Mouse (Mus musculus) induced T-regulatory cell, adult 2 months (primary cell): ENCODE results near the gene Pitx1.
A peak's percentile ranks its signal among the peaks of the same experiment; 100 is the strongest.

Source experiments
- DNase-seq: peaks from one replicate; pipeline ENCODE4 v3.0.0-alpha.2; 2012; ENCODE audit warnings: low read depth

The Pitx1 gene

DNA sequence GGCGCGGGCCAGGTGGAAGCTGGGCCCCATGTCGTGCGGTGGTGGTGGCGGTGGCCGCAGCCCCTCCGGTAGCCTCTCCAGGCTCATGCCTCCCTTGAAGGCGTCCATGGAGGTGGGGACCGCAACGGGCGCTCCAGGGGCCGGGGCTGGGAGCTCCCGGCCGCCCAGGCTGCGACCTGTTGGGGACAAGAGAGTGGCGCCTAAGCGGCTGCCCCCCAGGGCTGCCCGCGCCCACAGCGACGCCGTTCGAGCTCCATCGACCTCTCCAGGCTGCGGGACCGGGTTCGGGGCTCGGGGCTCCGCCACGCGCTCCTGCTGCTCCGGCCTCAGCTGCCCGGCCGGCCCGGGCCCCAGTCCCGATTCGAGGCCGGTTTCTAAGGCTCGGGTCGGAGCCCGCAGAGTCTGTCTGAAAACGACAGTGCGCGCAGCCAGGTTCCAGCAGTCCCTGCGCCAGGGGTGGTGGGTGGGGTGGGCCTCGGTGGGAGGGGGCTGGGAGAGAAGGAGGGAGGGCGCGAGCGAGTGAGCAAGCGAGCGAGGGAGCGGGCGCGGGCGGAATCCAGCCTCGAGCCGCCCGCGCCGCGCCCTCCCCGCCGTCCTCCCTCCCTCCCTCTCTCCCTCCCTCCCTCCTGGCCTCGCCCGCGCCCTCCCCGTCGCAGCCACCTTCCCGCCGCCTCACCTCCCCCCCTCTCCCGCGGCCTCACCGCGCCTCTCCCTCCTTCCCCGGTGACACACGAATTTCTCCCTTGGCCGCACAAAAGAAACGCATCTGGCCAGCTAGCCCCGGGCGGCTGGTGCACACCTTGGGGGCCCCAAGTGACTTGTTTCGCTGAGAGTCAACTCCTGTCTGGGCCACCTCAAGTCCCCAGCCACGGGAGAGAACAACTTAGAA lies 4.9 kb downstream of the Pitx1 start:
- DNase-seq, result no peak

DNA sequence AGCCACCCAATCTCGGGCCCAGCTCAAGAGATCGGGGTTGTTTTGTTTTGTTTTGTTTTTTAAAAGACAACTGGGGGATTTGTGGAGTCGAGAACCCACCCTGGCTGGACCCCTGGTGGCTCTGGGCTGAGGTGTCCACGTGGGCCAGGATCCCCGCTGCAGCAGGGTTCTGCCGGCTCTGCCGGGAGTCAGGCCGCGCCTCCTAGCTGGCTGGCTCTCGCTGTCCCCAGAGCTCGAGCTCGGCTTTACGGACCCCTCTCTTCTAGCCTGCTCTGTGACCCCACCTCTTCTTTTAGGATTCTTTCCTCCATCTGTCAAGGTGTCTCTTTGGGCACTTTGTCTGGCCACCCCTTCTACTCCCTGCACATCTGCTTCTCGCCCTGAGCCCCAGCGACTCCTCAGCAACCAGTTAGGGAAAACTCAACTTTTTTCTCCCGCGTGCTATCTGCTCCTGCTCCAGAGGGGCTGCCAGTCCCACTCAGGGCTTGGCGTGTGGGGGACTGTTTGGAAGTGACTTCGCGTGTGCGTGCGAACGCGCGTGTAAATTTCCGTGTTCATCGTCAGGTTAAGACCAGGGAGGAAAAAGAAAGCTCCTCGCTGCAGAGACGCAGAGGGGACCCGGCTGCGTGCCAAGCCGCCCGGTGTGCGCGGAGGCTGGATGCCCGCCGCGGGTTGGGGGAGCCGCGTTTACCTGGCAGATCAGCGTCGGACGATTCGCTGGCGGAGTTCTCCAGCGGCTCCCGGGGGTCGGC lies 5.7 kb downstream of the Pitx1 start:
- DNase-seq, result no peak

DNA sequence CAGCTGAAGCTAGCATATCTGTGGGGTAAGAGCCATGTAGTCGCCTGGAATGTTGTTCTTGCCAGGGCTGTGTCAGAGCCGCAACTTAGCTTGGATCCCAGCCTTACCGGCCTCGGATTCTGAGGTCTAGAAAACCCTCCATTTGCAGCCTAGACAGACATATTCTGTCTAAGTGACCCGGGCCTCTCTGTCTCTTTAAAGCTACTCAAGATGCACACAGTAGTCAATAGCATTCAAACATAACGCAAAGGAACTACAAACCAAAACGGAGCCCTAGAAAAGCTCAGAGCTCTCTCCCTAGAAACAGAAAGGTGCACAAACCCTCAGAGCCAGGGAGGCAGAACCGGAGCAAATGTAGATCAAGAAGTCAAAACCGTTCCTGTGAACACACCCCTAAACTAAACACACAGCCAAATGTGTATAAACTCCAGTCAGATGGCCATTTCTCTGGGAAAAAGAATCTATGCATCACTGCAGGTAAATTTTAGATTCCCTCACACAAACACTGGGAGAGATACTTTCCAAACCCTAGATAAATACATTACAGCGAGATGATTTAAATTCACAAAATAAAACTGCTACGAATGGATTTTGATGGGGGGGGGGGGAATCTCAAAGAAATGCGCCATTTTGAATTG lies 6.9 kb downstream of the Pitx1 start:
- no peak for DNase-seq

DNA sequence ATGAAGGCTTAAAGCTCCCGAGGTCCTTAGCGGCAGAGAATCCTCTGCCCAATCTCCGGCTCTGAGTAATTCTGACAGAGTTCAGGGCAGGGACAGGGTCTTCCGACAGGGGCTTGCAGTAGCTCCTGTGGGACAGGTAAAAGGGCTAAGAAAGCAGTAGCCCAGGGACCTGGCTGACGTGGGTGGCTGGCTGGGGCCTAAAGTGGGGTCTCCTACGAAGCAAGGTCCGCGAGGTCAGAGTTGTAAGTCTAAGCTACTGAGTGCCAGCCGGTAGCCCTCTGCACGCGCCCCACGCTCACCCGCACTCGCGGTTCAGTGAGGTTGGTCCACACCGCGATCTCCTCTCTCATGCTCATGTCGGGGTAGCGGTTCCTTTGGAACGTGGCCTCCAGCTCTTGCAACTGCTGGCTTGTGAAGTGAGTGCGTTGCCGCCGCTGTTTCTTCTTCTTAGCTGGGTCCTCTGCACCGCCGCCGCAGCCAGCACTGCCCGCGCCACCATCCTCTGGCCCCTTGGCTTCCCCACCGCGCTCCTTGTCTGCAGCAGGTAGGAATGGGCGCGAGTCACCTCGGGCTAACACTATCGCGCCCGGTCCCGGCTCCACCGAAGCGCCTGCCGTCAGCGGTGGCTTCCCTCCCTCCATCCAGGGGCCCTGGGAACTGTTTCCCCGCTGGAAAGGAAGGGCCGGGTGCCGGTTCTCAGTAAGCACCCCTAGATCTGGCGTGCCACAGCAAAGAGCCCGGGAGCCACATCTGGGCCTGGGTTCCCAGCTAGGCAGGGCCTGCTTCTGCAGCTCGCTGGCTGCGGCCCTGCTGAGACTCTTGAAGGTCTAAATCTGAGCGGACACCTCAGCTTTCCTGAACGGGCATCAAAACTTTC lies 7.6 kb downstream of the Pitx1 start:
- peak; percentile 29 for DNase-seq

DNA sequence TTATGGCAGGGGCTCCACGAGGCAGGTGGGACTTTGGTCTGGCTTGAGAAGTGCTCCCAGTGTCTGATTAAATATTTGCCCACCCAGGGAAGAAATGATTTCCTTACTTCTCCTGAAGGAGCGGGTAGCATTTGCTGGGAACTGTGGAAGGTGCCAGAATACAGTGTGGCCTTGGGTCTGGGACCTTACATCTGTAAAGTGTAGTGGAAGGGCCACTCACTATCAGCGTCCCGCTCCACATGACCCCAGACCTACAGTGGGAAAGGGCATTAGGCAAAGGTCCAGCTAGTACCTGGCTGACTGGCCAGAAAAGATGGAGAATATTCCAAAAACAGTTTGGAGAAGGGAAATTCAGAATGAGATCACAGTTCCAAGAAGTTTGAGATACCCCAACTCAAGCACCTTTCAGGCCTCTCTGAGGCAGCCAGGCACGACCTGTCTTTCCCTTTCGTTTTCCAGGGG lies 8.3 kb downstream of the Pitx1 start:
- no peak for DNase-seq

DNA sequence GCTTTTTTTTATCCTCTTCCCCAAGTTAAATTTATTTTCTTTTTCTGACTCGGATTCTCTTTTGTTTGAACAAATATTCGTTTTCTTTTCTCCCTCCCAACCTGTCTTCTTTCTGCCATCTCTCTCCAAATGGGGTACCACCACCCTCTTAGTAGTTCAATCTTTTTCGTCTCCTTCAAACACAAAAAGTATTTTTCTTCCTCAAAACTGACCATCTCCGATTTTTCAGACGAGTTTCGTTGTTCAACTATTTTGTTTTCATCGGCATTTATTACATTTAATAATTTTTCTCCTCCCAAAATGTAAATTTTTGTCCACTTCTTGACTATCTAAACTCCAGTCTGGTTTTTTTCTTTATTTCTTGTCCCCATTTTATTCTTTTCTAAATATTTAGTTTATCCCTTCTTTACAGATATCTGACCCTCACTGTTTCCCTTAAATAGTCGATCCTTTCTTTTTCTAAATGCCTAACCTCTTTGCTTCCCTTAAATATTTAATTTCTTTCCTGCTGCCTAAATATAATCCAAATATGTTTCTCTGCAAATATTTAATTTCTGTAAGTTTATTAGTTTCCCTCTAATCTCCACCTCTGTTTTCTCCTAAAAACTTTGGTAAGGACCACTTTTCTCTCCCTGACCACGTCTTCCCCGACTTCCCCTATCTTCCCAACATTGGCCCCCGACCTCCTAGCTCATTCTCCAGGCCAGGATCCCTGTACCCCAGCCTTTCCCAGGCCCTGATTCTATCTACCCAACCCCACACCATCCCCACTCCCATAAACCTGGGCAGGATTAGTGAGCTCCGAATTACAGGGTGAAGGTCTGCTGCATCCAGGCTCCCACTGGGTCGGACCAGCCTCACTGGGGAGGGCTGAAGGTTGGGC lies 9.0 kb downstream of the Pitx1 start:
- DNase-seq, result no peak

DNA sequence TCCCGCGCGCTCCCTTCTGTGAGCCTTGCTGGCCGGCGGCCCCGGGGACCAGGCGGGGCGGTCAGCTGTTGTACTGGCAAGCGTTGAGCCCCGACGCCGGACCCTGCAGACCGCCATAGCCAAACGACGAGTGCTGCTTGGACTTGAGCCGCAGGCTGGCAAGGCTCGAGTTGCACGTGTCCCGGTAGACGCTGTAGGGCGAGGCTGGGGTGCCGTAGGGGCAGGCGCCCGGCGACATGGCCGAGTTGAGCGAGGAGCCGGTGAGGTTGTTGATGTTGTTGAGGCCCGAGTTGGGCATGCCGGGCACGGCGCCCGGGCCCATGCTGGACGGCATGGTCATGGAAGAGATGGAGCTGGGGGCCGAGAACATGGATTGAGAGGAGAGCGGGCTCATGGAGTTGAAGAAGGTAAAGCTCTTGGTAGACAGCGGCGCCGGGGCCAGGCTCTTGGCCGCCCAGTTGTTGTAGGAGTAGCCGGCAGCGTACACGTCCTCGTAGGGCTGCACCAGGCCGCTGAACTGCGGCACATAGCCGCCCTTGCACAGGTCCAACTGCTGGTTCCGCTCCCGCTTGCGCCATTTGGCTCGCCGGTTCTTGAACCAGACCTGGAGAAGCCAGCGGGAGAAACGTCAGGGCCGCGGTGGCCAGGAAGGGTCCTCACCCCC lies 9.9 kb downstream of the Pitx1 start:
- no peak for DNase-seq

DNA sequence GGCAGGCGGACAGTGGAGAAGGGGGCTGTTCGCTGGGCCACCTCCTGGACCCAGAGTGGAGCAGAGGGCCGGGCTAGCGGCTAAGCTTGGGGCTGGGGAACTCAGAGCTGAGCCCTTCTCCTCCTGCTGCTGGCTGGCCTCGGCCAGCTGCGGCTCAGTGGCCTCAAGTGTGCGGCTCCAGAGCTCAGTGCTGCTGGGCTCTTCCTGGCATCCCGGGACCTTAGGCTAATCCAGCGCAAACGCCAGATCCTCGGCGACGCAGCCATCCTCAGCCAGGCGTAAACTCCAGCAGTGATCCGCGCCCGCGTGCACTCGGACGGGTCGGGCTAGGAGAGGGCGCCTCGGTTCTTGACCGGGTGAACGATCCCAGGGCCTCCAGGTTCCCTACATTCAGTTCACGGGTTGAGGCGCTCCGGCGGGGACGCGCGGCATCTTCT lies 10.7 kb downstream of the Pitx1 start:
- DNase-seq, result no peak

DNA sequence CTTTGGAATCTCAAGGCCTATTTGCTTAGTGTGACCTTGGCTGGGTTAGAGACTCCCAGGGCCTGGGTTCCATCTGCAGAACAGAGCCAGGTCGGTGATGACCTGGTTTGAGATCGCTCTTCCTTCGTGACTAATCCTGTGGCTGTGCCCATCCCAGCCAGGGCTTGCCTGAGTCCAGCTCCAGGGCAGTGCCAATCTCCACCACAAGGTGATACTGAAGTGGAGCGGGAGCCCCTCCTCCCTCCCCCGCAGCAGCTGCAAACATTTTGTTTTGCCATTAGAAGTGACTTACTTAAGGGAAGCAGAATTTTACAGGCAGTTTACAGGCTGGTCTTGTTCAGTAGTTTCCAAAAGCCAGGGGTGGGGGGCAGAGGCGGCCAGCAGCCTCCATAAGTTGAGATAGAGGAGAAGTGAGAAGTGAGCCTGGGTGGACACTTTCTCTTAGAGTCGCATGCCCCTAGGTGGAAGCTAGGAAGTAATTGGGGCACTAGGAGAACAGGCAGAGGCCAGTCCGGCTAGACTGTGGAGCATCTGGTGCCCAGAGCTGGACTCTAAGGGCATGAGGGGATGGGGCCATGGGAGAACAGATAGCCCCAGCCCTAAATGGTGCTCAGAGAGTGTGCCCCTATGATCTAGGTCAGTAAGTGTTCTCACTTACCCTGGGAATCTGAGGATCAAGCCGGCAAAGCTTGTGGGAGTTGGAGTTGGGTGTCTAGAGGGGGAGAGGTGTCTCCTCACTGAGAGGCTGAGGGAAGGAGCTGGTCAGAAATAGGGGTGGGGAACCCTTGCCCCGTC lies 11.6 kb downstream of the Pitx1 start:
- no peak for DNase-seq

DNA sequence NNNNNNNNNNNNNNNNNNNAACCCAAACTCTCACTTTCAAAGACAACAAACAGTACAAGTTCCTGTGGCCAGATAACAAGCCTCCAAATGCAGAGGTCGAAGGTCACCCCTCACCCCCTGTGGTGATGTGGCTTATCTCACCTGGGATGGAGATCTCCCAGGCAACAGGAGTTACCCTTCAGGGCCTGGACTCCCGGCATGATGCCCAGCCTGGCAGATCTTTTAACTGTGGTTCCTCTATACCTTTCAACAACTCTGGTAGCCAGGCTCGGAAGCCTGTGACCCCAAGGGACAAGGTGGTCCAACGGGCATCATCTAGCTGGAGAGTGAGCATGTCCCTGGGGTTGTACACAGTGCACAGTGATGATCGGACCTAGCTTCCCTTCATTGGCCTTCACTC lies 13.5 kb downstream of the Pitx1 start:
- DNase-seq, result no peak

DNA sequence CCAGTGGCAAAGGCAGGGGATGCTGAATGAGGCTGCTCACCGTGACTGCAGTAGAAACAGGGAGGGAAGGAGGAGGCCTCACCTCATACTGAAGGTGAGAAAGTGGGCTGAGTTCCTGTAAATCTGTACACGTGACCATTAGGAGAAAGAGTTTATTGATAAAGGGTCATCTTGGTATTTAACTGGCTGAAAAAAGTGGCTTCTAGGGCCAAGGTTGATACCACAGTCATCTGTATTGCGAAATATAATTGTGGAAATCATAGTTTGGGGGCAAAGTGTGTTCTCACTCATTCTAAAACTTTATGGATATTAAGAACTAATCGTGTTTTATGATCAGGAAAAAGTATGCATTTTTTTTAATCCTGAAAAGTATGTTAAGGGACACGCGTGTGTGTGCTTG lies 21.2 kb downstream of the Pitx1 start:
- no peak for DNase-seq

DNA sequence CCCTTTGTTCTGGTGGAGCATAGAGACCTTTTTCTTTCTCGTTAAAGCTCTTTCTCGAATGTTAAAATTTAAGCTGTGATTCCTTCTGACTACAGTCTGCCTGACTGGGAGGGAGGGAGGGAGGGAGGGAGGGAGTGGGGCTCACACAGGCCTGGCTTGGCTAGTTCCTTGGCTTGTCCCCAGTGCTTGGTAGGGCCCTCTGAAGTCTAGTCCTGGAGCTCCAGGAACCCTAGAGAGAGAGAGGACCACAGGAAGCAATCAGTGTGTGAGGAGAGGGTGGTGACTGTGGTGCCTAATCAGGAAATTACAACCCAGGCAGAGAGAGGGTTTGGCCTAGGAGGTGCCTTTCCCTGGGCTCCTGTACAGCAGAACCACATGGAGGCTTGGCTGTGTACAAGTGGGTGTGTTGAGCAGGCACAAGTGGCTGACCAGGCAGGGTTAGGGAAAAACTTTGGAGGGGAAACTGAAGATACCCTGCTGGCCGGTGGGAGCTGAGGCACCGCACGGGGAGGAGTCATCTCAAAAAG lies 22.4 kb downstream of the Pitx1 start:
- no peak for DNase-seq

DNA sequence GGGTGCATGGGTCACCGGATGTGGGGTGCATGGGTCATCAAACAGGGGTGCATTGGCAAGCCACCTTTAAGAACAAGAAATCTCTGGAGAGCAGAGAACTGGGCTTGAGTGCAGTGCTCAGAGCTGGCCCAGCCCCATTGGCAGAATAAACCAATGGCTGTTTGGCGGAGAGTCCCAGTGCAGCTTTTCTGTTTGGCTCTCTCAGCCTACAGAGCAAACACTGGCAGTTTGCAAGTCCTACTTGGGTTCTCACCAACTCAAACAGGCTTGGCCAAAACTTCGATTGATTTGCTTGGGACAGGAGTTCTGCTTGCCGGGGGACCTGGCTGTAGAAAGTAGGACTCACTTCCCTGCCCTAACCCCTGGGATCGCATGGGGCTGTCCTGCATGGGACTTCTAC lies 25.0 kb downstream of the Pitx1 start:
- no peak for DNase-seq

DNA sequence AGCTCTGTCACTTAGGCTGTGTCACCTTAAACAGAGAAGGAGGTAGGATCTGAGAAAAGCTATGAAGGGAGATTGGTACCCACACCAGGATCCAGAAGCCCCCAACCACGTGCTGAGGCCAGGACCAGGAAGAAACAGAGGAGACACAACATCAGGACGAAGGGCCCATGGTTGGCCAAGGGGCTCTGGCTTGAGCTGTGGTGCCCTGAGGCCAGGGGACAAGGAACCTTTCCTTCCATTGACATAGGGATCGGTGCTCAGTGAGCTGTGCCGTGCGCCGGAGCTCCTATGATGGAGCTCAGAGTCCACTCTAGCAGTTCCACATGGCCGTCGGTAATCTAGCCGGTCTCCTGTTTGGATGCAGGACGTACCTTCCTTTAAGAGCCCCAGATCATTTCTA lies 26.3 kb downstream of the Pitx1 start:
- no peak for DNase-seq

DNA sequence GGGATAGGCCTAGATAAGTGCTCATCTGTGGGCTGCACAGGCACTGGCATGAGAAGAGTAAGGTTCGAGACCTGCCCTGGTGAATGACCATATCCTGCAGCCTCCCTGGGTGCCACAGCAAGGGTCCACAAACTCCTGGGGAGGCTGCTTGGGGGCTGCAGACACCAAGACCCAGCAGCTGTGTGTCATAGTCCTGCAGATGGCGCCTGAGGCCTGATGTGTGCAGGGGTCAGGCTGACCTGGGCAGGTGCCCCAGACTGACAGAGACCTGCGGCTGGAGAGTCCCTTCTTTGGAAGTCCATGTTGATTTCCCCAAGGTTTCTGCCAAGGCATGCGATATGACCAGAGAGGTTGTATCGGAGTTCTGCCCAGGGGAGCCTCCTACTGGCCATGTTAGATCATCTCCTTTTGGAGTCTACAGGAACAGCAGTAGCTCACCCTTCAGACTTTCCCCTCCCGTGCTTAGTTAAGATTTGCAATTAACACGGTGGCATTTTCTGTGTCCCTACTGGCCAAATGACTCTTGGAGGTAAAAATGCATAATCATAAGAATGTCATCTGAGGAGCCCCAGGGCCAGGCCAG lies 26.9 kb downstream of the Pitx1 start:
- DNase-seq, result no peak

DNA sequence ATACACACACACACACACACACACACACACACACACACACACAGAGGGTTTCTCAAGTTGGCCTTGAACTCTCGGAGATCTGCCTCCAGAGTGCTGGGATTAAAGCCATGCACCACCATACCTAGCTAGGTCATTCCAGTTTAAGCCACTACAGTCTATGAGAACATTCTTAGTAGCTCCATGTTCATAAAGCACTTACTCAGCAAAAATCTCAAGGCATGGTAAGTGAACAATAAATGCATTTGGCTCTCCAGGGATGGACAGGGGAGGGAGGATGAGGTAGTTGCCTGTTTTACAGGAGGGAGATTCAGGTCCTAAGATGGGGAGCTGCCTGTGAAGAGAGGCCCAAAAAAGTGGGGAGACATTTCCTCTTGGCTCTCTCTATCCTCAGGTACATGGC lies 32.0 kb downstream of the Pitx1 start:
- DNase-seq, result no peak

DNA sequence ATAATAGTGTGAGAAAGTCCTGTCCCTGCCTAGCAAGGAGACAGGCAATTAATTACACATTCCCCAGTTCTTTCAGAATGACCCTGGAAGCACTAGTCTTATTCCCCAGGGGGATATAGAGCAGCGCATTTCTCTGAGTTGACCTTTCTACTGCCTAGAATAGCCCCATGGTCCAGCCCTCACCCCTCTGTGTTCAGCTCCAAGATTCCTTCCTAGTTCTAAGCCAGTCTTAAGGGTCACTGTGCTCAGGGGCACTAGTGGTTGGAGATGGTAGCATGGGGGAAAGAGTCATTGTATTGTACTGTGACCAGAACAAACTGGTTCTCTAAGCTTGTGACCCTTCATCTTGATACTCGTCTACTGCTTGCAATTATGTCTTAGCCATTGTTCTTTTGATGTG lies 34.7 kb downstream of the Pitx1 start:
- DNase-seq, result no peak

DNA sequence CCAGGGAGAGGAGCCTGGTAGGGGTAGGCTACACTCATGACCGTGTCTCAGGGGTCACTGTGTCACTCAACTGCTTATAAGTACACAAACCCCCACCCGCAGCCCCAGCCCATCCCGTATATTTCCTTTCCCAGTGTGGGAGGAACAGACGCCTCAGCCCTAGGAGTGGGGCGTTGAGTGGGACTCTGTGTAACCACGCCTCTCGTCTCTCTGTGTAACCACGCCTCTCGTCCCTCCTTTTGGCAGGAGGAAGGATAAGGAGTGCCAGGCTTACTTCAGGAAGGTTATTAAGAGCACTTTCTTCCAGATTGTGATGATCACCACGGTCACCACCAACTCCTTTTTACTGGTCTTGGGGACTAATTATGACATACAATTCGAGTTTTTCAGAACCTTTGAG lies 49.9 kb downstream of the Pitx1 start:
- DNase-seq, result no peak

DNA sequence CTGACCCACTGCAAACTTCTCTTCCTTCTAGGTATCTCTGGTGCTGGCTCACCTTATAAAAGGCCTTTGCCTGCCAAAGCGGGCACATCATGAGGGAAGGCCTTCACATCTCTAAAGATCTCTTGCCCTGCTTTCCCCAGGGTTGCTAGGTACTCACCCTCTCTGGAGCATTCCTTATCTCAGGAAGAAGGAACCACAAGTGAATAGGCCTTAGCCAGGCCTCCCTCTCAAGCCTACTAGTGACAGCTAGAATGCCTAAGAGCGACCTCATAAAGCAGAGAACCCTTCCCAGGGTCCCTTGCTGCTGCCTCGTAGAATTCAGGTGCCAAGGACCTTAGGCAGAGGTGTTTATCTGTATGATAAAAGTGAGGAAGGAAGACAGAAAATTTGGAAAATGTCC lies 51.7 kb downstream of the Pitx1 start, which contains the start of gene Catsper3:
TSS of gene Catsper3 (plus strand) at position 301 of the 400 bp plus-strand sequence.
- DNase-seq, result no peak
